Mouse (Mus musculus) neutrophil, adult 65 days (primary cell): ENCODE results near the gene Hsp90ab1. TPM values are rescaled to one million over a fixed set of nuclear protein-coding genes. Genes with fewer than 3 reads are reported as not detected.

Source experiments
- total RNA-seq: library from RNA; stranded (reverse); gene quantifications from 2 replicates; pipeline ENCODE4 v1.2.4, GENCODE M21; 2023

Gene Hsp90ab1
- 435 and 451 TPM in 2 replicates for total RNA-seq

GRCm38 (mm10) chr17:45573087-45573779, at the start of gene Hsp90ab1:
TSS of gene Hsp90ab1 (minus strand) at chr17:45573271.

GRCm38 (mm10) chr17:45601877-45602304, 28.8 kb upstream of the Hsp90ab1 start, which contains the start of gene Mymx:
TSS of gene Mymx (minus strand) at chr17:45602102.

GRCm38 (mm10) chr17:45599446-45600242, 26.6 kb upstream of the Hsp90ab1 start, which contains the start of gene Slc29a1:
TSS of gene Slc29a1 (minus strand) at chr17:45599606.

GRCm38 (mm10) chr17:45563655-45564530, 9.2 kb downstream of the Hsp90ab1 start, which contains the start of gene Slc35b2:
TSS of gene Slc35b2 (plus strand) at chr17:45563874.

GRCm38 (mm10) chr17:45555452-45556106, 17.5 kb downstream of the Hsp90ab1 start, which contains the start of gene Nfkbie:
TSS of gene Nfkbie (plus strand) at chr17:45555703.

GRCm38 (mm10) chr17:45549617-45550181, 23.4 kb downstream of the Hsp90ab1 start, which contains the start of gene Tmem151b:
TSS of gene Tmem151b (minus strand) at chr17:45549677.

GRCm38 (mm10) chr17:45523263-45523662, 49.8 kb downstream of the Hsp90ab1 start, which contains the start of gene Tcte1:
TSS of gene Tcte1 (plus strand) at chr17:45523434.

Other genes with a start within 250 kb of the Hsp90ab1 start
- 57.2 and 64.9 TPM in 2 replicates for gene Cdc5l, start 139.5 kb downstream of the Hsp90ab1 start, total RNA-seq
- gene Spats1, start 97.9 kb downstream of the Hsp90ab1 start, total RNA-seq = not detected in 2 replicates
- gene Aars2, start 66.4 kb downstream of the Hsp90ab1 start, total RNA-seq = 4.8 TPM in 2 replicates
- gene Tcte1, start 49.8 kb downstream of the Hsp90ab1 start, total RNA-seq = not detected in 2 replicates
- 0.09 TPM in 1 of 2 replicates, not detected in the other for gene Tmem151b, start 23.6 kb downstream of the Hsp90ab1 start, total RNA-seq
- gene Nfkbie, start 17.6 kb downstream of the Hsp90ab1 start, total RNA-seq = 64.3 and 78.1 TPM in 2 replicates
- gene Slc35b2, start 9.4 kb downstream of the Hsp90ab1 start, total RNA-seq = 30.4 and 35.4 TPM in 2 replicates
- 16.9 and 20.1 TPM in 2 replicates for gene Slc29a1, start 26.3 kb upstream of the Hsp90ab1 start, total RNA-seq
- not detected in 2 replicates for gene Mymx, start 28.8 kb upstream of the Hsp90ab1 start, total RNA-seq
- 1.0 and 4.6 TPM in 2 replicates for gene Capn11, start 86.1 kb upstream of the Hsp90ab1 start, total RNA-seq
- 22.0 and 29.5 TPM in 2 replicates for gene Mrpl14, start 113.1 kb upstream of the Hsp90ab1 start, total RNA-seq
- 27.4 and 43.8 TPM in 2 replicates for gene Tmem63b, start 113.6 kb upstream of the Hsp90ab1 start, total RNA-seq
- not detected in 2 replicates for gene 1600014C23Rik, start 160.6 kb upstream of the Hsp90ab1 start, total RNA-seq